Mouse (Mus musculus) ES-CJ7 (cell line): ENCODE measurements at regions not wholly inside any gene's neighbourhood (a gene's known extent, or its start where the extent isn't known, plus 50 kb on each side); places are given as distances from the start of the nearest gene placed in this dataset.
A peak's percentile ranks its signal among the peaks of the same experiment; 100 is the strongest.

Source experiments
- DNase-seq: peaks from one replicate; pipeline ENCODE4 v3.0.0; 2011; ENCODE audit warnings: low read depth, low spot score

GRCm38 (mm10) chr7:139323026-139323425, 65.9 kb upstream of the Inpp5a start:
- peak; percentile 36 for DNase-seq

GRCm38 (mm10) chr7:139327030-139327429, 61.9 kb upstream of the Inpp5a start:
- DNase-seq, result no peak

- DNase-seq, result no peak
Measured at GRCm38 (mm10) chr7:139332791-139333190, 56.1 kb upstream of the Inpp5a start.

GRCm38 (mm10) chr7:139337998-139338397, 50.9 kb upstream of the Inpp5a start:
- peak; percentile 67 for DNase-seq
